Mouse (Mus musculus): ENCODE measurements around the gene Tgif1.

GRCm38 (mm10) chr17:70799266-70799665 lies 54.1 kb downstream of the Tgif1 start:
- TF ChIP-seq EP300 (IDR thresholded peaks at IDR 0.05; ENCODE audit: low read depth) (no peak), CTCF (IDR thresholded peaks at IDR 0.05; ENCODE audit: low read depth) (no peak)

Data from liver, embryonic 14.5 days (tissue).